Mouse (Mus musculus) myocyte (in vitro differentiated cells): ENCODE results near the gene Ccdc92.

ENCODE experiments used
- MYOG ChIP-seq, 3 experiments: IDR thresholded peaks; one replicate each; pipeline ENCODE4 v1.6.1; 2011; ENCODE audit warnings: control low read depth in 2 of 3, low read depth in 2 of 3, mild to moderate bottlenecking in 2 of 3; ENCODE audit not compliant: insufficient read length in 2 of 3, control insufficient read depth in 1 of 3, insufficient read depth in 1 of 3
- POLR2A ChIP-seq: IDR thresholded peaks from one replicate; pipeline ENCODE4 v1.6.1; 2011; ENCODE audit warnings: low read depth, mild to moderate bottlenecking, control low read depth, moderate library complexity; ENCODE audit not compliant: insufficient read length
- POLR2AphosphoS2 ChIP-seq: IDR thresholded peaks from one replicate; pipeline ENCODE4 v1.6.1; 2011; ENCODE audit warnings: low read depth, control low read depth; ENCODE audit not compliant: insufficient read length
- TCF3 ChIP-seq: IDR thresholded peaks from one replicate; pipeline ENCODE4 v1.6.1; 2011; ENCODE audit warnings: low read depth, control low read depth; ENCODE audit not compliant: insufficient read length
- USF1 ChIP-seq: IDR thresholded peaks from one replicate; pipeline ENCODE4 v1.6.1; 2011; ENCODE audit warnings: low read depth, mild to moderate bottlenecking, control low read depth, moderate library complexity

DNA sequence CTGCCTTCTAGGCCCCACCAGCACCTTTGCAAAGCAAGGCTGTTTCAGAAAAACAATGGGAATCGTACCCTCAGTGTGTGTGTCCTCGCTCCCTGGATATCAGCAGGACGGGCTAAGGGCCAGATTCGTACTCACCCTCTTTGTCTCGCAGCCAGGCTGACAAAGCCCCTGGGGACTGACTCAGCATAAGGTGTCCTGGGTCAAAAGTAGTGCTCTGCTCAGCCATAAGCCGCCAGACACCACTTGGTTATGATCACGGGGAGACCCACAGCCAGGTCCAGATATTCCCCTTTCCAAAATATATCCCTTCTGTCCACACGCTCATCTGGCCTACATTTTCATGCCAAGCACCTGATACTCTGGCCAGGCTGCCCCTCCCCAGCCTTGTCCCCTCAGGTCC lies 18.8 kb downstream of the Ccdc92 start:
- TF ChIP-seq POLR2A: no peak
- no peak for TF ChIP-seq TCF3
- no peak for TF ChIP-seq MYOG (IDR thresholded peaks at IDR 0.05; ENCODE audit: control insufficient read depth in 1 of 3, insufficient read depth in 1 of 3, insufficient read length in 2 of 3, low read depth in 2 of 3)
- no peak for TF ChIP-seq POLR2AphosphoS2
- TF ChIP-seq USF1: no peak
